Mouse (Mus musculus) right cerebral cortex, postnatal 25 days (tissue): ENCODE measurements around the gene Gen1.

Experiments
- DNase-seq: peaks from one replicate; pipeline ENCODE4 v3.0.0; 2022

Gene Gen1

DNA sequence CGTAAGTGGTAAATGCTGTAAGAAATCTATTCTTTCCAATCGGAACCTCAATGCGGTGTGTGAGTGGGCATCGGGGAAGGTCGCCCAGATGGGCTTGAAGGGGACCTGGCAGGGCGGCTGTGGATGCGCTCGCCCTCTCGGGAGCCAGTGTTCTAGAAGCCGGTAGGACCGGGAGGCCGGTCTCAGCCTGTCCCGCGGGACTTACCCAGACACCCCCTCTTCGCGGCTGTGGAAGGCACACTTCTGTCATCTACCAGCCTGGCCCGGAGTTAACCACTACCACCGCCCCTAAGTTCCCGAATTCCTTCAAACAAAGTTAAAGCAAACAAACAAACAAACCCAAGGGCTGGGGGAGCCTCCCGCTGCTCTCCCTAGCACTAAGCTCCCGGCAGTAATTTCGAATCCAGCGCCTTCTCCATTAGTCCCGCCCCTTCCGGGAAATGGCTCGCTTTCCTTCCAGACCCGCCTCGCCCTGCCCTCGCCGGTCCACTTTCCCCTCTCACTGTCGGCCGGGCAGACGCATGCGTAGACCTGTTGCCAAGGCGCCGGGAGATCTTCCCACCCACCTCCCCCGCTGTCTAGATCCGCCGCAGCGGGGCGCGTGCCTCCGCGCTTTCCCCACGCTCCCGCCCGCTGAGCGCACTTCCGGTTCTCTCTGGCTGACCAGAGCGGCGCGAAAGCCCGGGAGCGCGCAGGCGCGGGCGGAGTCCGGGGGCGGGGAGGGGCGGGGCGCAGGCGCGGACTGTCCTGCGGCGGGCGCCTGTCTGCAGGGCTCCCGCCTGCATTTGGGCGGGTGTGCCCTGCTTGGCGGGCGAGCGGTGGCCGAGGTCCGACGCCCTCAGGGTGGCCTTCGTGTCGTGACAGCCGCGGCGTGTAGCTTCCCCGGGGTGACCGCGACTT lies at the start of gene Gen1, which contains the start of gene Smc6:
Gene Gen1 (minus strand): TSS at position 420 of the 900 bp plus-strand sequence.
Gene Smc6 (plus strand): TSS at position 505 of the 900 bp plus-strand sequence.
- peak; percentile 89 for DNase-seq

DNA sequence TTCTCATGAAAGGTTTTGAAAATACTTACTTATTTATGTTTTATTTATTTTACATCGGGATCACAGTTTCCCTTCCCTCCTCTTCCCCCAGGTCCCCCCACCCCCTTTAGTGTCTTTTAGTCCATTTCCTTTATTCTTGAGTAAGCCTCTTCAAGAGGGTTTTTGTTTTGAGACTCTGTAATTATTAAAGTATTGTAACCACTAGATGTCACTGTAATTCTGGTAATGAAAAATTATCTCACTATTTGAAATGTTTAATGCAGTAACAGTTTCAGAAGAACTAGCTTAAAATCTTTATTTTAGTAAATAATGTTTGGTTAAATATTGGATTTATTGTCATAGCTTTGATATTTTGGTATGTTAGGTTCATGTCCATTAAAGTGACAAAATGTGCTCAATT lies 48.2 kb upstream of the Gen1 start:
- DNase-seq, result no peak

DNA sequence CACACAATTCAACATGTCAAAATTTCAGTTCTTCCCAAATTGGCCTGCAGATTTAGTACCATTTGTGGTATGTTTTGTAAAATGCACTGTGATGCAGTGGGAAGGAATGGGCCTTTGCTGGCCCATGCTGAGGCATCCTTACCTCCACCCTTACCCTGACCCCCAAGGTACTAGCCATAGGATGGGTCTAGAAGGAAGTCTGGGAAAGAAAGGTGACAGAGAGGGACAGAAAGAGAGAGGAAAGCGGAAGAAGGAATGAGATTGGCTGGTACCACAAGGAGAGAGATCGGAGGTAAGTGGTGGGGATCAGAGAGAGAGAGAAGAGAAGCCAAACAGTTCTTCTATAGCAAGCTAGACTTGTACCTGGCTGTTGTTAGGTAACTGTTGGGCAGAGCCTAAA lies 45.5 kb upstream of the Gen1 start:
- DNase-seq, result no peak

GRCm38 (mm10) chr12:11306753-11307645 lies 41.4 kb upstream of the Gen1 start:
- no peak for DNase-seq

- DNase-seq, result no peak
Measured at GRCm38 (mm10) chr12:11300858-11301257, 35.3 kb upstream of the Gen1 start.

DNA sequence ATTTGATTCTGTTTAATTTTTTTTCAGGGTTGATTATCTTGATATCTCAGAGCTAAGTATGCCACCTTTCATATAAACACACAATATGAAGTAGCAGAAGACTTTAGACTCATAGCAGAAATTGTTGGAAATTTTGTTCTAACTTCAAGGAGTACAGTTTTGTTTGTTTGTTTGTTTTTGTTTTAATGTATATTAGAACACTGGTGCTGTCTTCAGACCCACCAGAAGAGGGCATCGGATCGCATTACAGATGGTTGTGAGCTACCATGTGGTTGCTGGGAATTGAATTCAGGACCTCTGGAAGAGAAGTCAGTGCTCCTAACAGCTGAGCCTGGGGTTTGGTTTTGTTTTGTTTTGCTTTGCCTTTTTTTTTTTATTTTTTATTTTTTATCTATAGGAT lies 20.8 kb upstream of the Gen1 start:
- DNase-seq, result no peak

DNA sequence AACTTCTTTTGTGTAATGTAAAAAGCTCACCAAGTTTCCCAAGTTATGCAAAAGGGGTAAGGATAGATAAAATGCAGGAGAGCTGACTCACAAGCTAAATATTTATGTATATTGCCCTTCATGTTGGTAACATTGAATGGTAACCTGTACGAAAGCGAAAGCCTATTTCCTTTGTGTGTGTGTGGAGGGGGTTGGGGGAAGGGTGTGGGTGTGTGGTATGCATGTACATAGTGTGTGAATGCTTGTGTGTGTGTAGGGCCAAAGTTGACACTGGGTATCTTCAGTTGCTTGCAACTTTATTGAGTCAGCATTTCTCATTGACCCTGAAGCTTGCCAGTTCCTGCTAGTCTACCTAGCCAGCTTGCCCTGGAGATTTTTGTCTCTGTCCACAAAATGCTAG lies 16.0 kb upstream of the Gen1 start:
- no peak for DNase-seq

- no peak for DNase-seq
Measured at GRCm38 (mm10) chr12:11279886-11280285, 14.3 kb upstream of the Gen1 start.

DNA sequence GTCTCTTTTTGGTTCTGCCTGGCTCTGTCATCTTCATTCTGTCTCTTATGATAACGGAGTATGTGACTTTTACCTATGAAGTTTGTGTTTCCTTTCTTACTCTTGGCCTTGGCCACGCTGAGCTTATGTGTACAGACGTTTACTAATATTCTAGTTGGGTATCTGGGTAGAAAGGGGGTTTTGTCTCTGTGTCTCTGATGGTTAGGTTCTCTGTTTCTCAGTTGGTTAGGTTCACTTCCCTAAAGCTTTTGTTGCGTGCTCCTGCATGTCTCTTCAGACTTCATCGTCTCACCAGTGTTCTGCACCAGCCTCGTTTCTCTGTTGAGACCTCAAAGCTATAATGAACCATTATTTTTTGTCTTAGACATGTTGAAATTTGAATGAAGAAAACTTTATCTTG lies 11.6 kb upstream of the Gen1 start:
- DNase-seq, result no peak

DNA sequence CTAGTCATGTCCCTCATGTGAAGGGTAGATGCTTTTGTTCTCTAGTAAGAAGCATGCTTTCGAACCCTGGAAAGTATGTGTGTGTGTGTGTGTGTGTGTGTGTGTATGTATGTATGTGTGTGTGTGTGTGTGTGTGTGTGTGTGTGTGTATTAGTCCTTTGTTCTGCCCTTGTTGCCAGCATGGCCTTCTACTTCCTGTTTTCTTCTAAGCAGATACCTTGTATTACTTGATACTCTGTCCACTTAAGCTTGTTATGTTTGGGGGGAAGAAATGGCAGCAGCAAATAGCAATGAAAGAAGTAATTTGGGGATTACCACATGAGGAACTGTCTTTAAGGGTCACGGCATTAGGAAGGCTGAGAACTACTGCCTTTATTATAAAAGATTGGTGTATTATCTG lies 11.0 kb upstream of the Gen1 start:
- no peak for DNase-seq

DNA sequence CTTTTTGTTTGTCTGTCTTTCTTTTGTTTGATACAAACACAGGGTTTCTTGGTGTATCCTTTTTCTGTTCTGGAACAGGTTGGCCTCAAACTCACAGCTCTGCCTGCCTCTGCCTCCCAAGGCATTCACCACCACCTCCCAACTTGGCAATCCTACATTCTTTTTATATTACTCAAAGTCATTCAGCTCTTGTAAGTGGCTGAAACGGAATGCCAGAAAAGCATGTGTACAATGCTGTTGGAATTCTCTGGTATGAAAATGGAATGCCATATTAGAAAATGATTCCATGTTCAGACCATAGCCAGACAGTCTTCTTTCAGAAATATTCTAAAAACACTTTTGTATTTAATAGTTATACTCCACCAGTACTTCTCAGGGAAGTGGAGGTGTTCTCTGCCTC lies 7.6 kb upstream of the Gen1 start:
- DNase-seq, result no peak

- no peak for DNase-seq
Measured at GRCm38 (mm10) chr12:11272568-11272967, 7.0 kb upstream of the Gen1 start.

DNA sequence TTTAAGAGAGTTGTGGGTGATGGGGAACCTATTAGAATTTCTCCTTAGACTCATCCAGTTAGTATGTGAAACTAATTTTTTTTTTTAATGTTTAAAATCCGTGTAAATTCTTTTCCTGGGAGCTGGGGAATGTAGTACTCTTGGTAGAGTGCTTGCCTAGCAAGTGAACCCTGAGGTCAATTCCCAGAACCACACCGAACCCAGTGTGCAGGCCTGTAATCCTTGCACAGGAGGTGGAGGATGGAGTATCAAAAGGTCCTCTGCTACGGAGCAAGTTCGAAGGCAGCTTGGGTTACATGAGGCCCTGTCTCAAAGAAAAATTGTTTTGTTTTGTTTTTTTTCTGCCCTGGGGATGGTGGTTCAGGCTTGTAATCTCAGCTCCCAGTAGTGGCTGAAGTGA lies 1.4 kb upstream of the Gen1 start:
- no peak for DNase-seq

DNA sequence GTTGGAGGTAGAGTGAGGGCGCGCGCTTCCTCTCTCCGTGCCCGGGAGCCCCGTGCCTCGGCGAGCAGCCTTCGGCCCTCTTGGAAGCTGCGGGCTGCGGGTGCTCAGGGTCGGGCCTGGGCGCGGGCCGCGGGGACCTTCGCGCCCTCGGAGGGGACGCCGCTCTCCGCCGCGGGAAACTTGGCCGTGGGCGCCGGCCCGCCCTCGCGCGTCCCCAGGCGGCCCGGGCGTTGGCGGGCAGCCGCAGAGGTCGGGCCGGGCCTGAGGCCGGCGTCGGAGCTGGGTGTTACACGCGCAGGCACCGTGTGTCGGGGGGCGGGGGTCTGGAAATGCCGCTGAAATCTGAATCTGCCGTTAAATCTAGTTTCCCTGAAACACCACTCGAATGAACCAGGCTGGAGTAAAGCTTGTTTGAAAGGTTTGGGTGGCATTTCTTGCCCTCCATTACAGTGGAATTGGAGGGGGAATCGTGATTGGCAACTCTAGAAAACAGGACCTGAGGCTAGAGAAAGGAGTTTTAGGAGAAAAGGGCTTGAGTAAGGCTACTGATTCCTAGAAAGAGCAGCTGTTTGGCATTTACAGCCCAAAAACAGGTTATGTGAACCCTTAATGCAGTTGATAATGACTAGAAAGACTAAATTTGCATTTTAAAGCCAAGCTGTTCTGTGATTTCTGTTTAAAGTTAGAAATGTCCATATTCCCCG lies 833 bp upstream of the Gen1 start:
- DNase-seq, result no peak

DNA sequence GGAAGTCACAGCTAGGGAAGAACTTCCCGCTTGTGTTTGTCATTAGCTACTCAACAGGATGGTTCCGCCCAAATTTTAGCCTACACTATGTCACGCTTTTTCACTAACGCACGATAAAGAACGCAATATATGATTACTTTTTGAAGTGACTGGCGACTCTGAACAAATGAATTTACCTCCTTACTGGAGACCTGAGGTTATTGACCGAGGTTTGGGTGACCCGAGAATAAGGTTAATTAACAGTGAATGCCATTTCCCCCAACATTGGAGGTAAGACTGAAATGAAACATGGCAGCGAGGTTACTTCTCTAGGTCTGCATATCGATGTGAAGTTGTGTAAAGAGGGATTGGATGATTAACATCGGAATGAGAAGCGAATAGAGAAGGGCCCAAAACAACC lies 706 bp downstream of the Gen1 start:
- no peak for DNase-seq

DNA sequence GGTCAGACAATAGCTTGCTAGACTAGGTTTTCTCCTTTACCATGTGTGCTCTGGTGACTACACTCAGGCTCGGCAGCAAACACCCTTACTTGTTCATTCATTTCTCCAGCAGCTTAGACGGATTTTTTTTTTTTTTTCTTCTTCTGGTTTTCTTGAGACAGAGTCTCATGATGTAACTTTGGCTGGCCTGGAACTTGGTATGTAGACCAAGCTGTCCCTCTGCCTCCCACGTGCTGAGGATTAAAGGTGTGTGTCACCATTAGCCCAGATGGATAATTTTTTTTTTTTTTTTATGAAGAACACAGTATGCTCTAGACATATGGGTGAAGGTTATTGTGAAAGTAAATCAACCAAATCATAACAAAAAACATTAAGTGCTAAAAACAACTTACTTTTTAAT lies 15.3 kb downstream of the Gen1 start:
- DNase-seq, result no peak

DNA sequence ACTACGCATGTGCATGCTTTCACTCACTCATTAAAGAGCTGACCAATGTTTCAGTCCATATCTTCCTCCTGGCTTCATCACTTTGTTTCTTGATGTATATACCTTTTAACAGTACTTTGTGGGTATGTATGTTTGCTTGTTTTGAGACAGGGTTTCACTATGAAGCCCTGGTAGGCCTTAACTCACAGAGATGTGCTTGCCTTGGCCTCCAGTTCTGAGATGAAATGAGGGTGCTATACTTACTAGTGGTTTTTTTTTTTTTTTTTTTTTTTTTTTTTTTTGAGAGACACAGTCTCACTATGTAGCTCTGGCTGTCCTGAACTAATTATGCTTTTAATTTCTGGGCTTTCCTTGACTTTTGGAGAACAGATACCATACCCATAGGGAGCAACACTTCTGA lies 18.1 kb downstream of the Gen1 start:
- no peak for DNase-seq

DNA sequence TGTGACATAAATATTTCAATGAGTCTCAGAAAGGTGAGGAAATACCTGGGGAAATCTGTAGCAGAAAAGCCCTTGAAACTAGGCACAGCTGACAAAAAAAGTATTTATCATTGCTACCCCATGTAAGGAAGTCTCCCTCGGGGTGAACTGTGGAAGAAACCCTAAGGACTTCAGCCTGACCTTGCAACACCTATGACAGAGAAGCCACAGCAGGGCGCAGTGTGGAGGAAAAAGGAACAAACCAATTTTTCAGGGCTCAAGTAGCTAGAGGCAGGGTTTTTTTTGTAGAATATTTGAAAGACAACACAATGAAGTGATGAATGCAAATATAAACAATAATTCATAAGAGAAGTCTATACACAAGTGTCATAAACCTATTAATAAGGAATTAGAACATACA lies 29.6 kb downstream of the Gen1 start:
- no peak for DNase-seq

DNA sequence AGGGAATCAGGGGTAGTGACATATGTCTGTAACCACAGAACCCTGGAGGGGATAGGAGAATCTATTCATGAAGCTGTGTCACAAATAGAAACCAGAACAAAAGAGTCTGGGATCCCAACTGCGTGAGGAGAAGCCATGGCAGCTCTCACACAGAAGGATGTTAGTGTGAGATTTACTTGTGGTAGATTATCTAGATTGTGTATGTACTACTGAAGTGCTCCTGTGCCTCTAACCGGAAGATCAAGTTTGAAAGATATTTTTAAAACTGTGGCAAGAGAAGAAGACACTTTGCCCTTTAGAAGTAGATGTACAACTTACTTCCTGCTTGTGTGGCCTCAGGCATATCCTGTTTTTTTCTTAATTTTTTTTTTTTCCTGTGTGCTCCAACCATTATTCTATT lies 35.3 kb downstream of the Gen1 start:
- DNase-seq, result no peak

DNA sequence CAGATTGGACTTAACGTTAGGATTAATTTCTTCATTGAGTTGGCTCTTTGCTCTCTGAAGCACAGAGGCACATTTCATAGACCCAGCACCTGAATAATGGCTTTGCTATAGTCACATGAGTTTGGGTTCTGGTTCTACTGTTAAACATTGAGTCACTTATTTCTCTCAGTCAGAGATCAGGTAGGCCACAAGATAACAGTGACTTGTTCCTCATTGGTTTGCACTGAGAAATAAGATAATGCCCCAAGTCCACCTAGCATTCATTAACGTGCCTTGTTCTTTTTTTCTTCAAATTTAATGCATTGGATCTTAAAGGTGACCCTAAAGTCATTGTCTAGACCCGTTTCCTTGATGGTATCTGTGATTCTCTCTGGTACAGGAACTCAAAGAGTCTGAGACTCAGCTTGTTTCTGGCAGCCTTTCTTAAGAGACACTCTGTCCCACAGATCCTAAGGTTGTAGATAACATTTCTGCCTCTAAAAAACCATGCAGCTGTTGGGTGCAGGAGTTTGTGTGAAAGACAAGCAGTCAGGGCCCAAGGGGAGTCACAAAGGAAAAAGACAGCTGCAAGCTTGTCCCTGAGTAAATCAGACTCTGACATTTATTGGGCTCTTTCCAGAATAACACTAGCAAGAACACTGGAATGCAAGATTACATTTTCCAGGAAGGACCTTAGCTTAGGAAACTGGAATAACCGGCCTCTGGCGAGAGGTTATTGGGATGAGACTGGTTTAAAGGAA lies 38.9 kb downstream of the Gen1 start:
- no peak for DNase-seq

GRCm38 (mm10) chr12:11226123-11226522 lies 39.5 kb downstream of the Gen1 start:
- DNase-seq, result no peak

GRCm38 (mm10) chr12:11224722-11225121 lies 40.9 kb downstream of the Gen1 start:
- no peak for DNase-seq

DNA sequence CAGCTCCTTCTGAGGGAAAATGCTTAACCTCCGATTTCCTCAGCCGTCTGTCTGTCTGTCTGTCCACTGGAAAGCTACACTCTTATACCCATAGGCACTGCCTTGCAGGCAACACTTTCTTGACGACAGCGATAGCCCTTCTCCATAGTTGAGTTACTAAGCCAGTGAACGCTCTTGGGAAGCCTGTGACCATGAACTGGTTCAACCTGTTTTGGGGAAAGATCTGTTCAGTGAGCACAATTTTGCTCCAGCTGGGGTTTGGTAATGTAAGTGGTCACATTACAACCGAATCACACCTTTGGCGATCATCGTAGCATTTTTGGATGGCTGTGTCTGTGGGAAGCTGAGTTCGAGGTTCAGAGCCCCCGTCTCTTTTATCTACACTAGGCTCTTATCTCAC lies 42.5 kb downstream of the Gen1 start:
- DNase-seq, result no peak
